In genomic region chr12:102685523-102685931, GRCm38 (mm10) we compare ENCODE assay signal across 10 mouse cellular contexts. TPM values are rescaled to one million over a fixed set of nuclear protein-coding genes. Genes with fewer than 3 reads are reported as not detected.
DNase-seq lines count a peak whose midpoint lies in the region; ATAC-seq lines count a peak whose summit lies in the region.
"Had no signal": no experiment of that assay in that cellular context is flagged by ENCODE, and none has a peak within 500 bp of the region (broad histone marks: within the 10 kb centered on the region; RNA-seq: fewer than 3 reads in every experiment).

No protein-coding gene starts in this region.

- H3K9ac ChIP-seq in hindbrain, embryonic 12.5 days, result no peak overlapping the region
- no peak overlapping the region for H3K9ac ChIP-seq in midbrain, embryonic 13.5 days (replicated peaks)

- intact Hi-C loops in heart, postnatal 36 days (cut with DNase I), result no loop called here

- no peak for ATAC-seq in hindbrain, embryonic 12.5 days (ENCODE audit: low FRiP score)
- 0 out of 2 replicates have a peak, but pooled peaks have one; percentile 53 for ATAC-seq in midbrain, embryonic 13.5 days

- 43% methylated on average over 9 of the region's 9 CpGs for WGBS in hindbrain, embryonic 12.5 days
- WGBS in midbrain, embryonic 13.5 days, result 30% methylated on average over 9 of the region's 9 CpGs

- H3K4me3 ChIP-seq in hindbrain, embryonic 12.5 days, result no peak overlapping the region
- H3K4me3 ChIP-seq in midbrain, embryonic 13.5 days (replicated peaks), result no peak overlapping the region

- H3K9me3 ChIP-seq in hindbrain, embryonic 12.5 days (replicated peaks), result no peaks in the 10 kb centered on the region
- H3K9me3 ChIP-seq in midbrain, embryonic 13.5 days, result no peaks in the 10 kb centered on the region

- no peaks in the 10 kb centered on the region for H3K27me3 ChIP-seq in hindbrain, embryonic 12.5 days
- H3K27me3 ChIP-seq in midbrain, embryonic 13.5 days, result no peaks in the 10 kb centered on the region

- H3K4me1 ChIP-seq in hindbrain, embryonic 12.5 days, result peaks cover 25% of the 10 kb centered on the region
- peaks cover 30% of the 10 kb centered on the region for H3K4me1 ChIP-seq in midbrain, embryonic 13.5 days (replicated peaks)

- peak; percentile 8 for DNase-seq in thymus, postnatal 4 days
- no peak for DNase-seq in thymus, adult 18-20 months
- DNase-seq in layer of hippocampus, postnatal 14 days (ENCODE audit: low spot score in 2 of 2), result no peak
- DNase-seq in right cerebral cortex, postnatal 25 days, result no peak
- no peak for DNase-seq in heart, postnatal 36 days
- DNase-seq: adrenal gland, postnatal 10 days; gastrocnemius, postnatal 36 days; liver had no signal

- no peak overlapping the region for H3K4me2 ChIP-seq in hindbrain, embryonic 12.5 days (replicated peaks)
- H3K4me2 ChIP-seq in midbrain, embryonic 13.5 days (replicated peaks), result no peak overlapping the region

- no peaks in the 10 kb centered on the region for H3K36me3 ChIP-seq in hindbrain, embryonic 12.5 days
- no peaks in the 10 kb centered on the region for H3K36me3 ChIP-seq in midbrain, embryonic 13.5 days

- peak overlapping the region; percentile 44 for H3K27ac ChIP-seq in hindbrain, embryonic 12.5 days
- peak overlapping the region; percentile 44 for H3K27ac ChIP-seq in midbrain, embryonic 13.5 days

RNA-seq across cellular contexts. Expression of gene Itpk1, which starts 19.2 kb away (rescaled TPM):
- polyA plus RNA-seq in hindbrain, embryonic 12.5 days (2016; fragmentation: Nextera tagmentation; extraction: Ambion mirVana), result 16.6 and 17.1 TPM in 2 replicates
- 19.7 and 20.7 TPM in 2 replicates for polyA plus RNA-seq in midbrain, embryonic 13.5 days (2015; fragmentation: Nextera tagmentation; extraction: Ambion mirVana)
- total RNA-seq in layer of hippocampus, postnatal 14 days (2021), result 10 to 100 TPM; 57.8 to 67.6 TPM
- total RNA-seq in heart, postnatal 36 days (2021), result 1 to 10 TPM; 6.8 to 8.8 TPM

RNA-seq across cellular contexts. Expression of gene Moap1, which starts 57.9 kb away (rescaled TPM):
- 35.1 and 38.2 TPM in 2 replicates for polyA plus RNA-seq in hindbrain, embryonic 12.5 days (2016; fragmentation: Nextera tagmentation; extraction: Ambion mirVana)
- polyA plus RNA-seq in midbrain, embryonic 13.5 days (2015; fragmentation: Nextera tagmentation; extraction: Ambion mirVana), result 52.3 and 54.8 TPM in 2 replicates
- 10 to 100 TPM; 31.0 TPM for total RNA-seq in layer of hippocampus, postnatal 14 days (2021)
- 1 to 10 TPM; 7.6 to 7.7 TPM for total RNA-seq in heart, postnatal 36 days (2021)

RNA-seq across cellular contexts. Expression of gene Tmem251, which starts 58.0 kb away (rescaled TPM):
- 10.8 and 11.7 TPM in 2 replicates for polyA plus RNA-seq in hindbrain, embryonic 12.5 days (2016; fragmentation: Nextera tagmentation; extraction: Ambion mirVana)
- 12.4 and 13.3 TPM in 2 replicates for polyA plus RNA-seq in midbrain, embryonic 13.5 days (2015; fragmentation: Nextera tagmentation; extraction: Ambion mirVana)
- total RNA-seq in layer of hippocampus, postnatal 14 days (2021), result 1 to 10 TPM; 4.9 to 5.3 TPM
- total RNA-seq in heart, postnatal 36 days (2021), result 1 to 10 TPM; 3.7 to 3.9 TPM

Comparison
In these comparisons a context has a peak if more than half of its experiments do, and no peak if none do; other contexts are left out.
1. RNA of gene Itpk1, which starts 19.2 kb away (total RNA-seq): 57.8 to 67.6 TPM in layer of hippocampus, postnatal 14 days; 6.8 to 8.8 TPM in heart, postnatal 36 days; every median in the first group is over 4 times any median in the second.